Mouse (Mus musculus) liver, embryonic 12.5 days (tissue): ENCODE results near the gene St3gal5. TPM values are rescaled to one million over a fixed set of nuclear protein-coding genes. Genes with fewer than 3 reads are reported as not detected.

Experiments
- ATAC-seq: fragments of 200-750 bp; cut with Nextera tagmentation; 2 replicates; pipeline ENCODE4 v1.8.0; 2017; ENCODE audit warnings: moderate number of reproducible peaks, mild to moderate bottlenecking, moderate library complexity
- H3K27ac ChIP-seq: fragments of 300-500 bp; sonication (generic); 2 replicates; pipeline ENCODE4 v1.5.1; 2016; ENCODE audit warnings: mild to moderate bottlenecking
- H3K27me3 ChIP-seq: fragments of 300-500 bp; sonication (generic); replicated peaks from 2 replicates; pipeline ENCODE4 v1.6.1; 2016; ENCODE audit warnings: mild to moderate bottlenecking, moderate library complexity
- H3K36me3 ChIP-seq: fragments of 300-500 bp; sonication (generic); 2 replicates; pipeline ENCODE4 v1.6.1; 2016; ENCODE audit warnings: mild to moderate bottlenecking, moderate library complexity
- H3K4me1 ChIP-seq: fragments of 300-500 bp; sonication (generic); 2 replicates; pipeline ENCODE4 v1.6.1; 2016
- H3K4me2 ChIP-seq: fragments of 300-500 bp; sonication (generic); 2 replicates; pipeline ENCODE4 v1.6.1; 2016; ENCODE audit warnings: mild to moderate bottlenecking, moderate library complexity
- H3K4me3 ChIP-seq: fragments of 300-500 bp; sonication (generic); 2 replicates; pipeline ENCODE4 v1.5.1; 2016; ENCODE audit warnings: mild to moderate bottlenecking, moderate library complexity
- H3K9ac ChIP-seq: fragments of 300-500 bp; sonication (generic); 2 replicates; pipeline ENCODE4 v1.6.1; 2016; ENCODE audit warnings: mild to moderate bottlenecking, moderate library complexity
- H3K9me3 ChIP-seq: fragments of 300-500 bp; sonication (generic); replicated peaks from 2 replicates; pipeline ENCODE4 v1.6.1; 2016; ENCODE audit warnings: mild to moderate bottlenecking, moderate library complexity
- WGBS: fragments of 180-500 bp; shearing (Covaris S2); methylation state at CpG from one replicate; pipeline ENCODE4 v1.1.7; 2016; ENCODE audit not compliant: insufficient replicate concordance; 5-methylcytosine and 5-hydroxymethylcytosine counted together
- polyA plus RNA-seq: library from polyadenylated mRNA; unstranded; fragments of >200 nt; fragmentation: Nextera tagmentation; extraction: Ambion mirVana; gene quantifications from 2 replicates; pipeline ENCODE4 v1.2.1, GENCODE M21; 2016

St3gal5 gene
- polyA plus RNA-seq, 1 experiment from 2014 or later, result 166 TPM

GRCm38 (mm10) chr6:72155649-72156048 is 58.3 kb downstream of the St3gal5 start:
- no peaks in the 10 kb centered on the region for H3K9me3 ChIP-seq
- H3K4me3 ChIP-seq, result no peak overlapping the region
- 81% methylated on average over 8 of the region's 8 CpGs for WGBS
- H3K4me1 ChIP-seq, result 0 out of 2 replicates have a peak, but pooled peaks cover 6% of the 10 kb centered on the region
- H3K4me2 ChIP-seq, result no peak overlapping the region
- H3K27ac ChIP-seq, result no peak overlapping the region
- H3K27me3 ChIP-seq, result no peaks in the 10 kb centered on the region
- peaks cover 61% of the 10 kb centered on the region for H3K36me3 ChIP-seq
- H3K9ac ChIP-seq, result no peak overlapping the region
- no peak for ATAC-seq

GRCm38 (mm10) chr6:72158966-72159764 is 61.8 kb downstream of the St3gal5 start:
- H3K27ac ChIP-seq, result no peak overlapping the region
- peaks cover 8% of the 10 kb centered on the region; the same call in 1 of the 2 replicates for H3K27me3 ChIP-seq
- no peaks in the 10 kb centered on the region for H3K9me3 ChIP-seq
- H3K36me3 ChIP-seq, result peaks cover 26% of the 10 kb centered on the region
- no peak overlapping the region for H3K9ac ChIP-seq
- no peak for ATAC-seq
- 77% methylated on average over 8 of the region's 8 CpGs for WGBS
- H3K4me3 ChIP-seq, result no peak overlapping the region
- H3K4me2 ChIP-seq, result no peak overlapping the region
- 0 out of 2 replicates have a peak, but pooled peaks cover 17% of the 10 kb centered on the region for H3K4me1 ChIP-seq

GRCm38 (mm10) chr6:72159861-72160395 is 62.5 kb downstream of the St3gal5 start:
- no peak overlapping the region for H3K27ac ChIP-seq
- H3K9ac ChIP-seq, result no peak overlapping the region
- 64% methylated on average over 10 of the region's 10 CpGs for WGBS
- H3K27me3 ChIP-seq, result peaks cover 8% of the 10 kb centered on the region; the same call in 1 of the 2 replicates
- peaks cover 25% of the 10 kb centered on the region; the same call in 1 of the 2 replicates for H3K4me1 ChIP-seq
- H3K9me3 ChIP-seq, result no peaks in the 10 kb centered on the region
- ATAC-seq, result no peak
- H3K4me3 ChIP-seq, result no peak overlapping the region
- H3K4me2 ChIP-seq, result no peak overlapping the region
- H3K36me3 ChIP-seq, result peaks cover 18% of the 10 kb centered on the region

- Histone ChIP-seq H3K4me1 (peaks cover 27% of the 10 kb centered on the region; the same call in 1 of the 2 replicates), H3K36me3 (peaks cover 8% of the 10 kb centered on the region), H3K9ac (no peak overlapping the region), H3K4me3 (no peak overlapping the region), H3K4me2 (no peak overlapping the region), H3K27ac (no peak overlapping the region), H3K9me3 (no peaks in the 10 kb centered on the region), H3K27me3 (peaks cover 8% of the 10 kb centered on the region; the same call in 1 of the 2 replicates)
- ATAC-seq, result no peak
- 81% methylated on average over 3 of the region's 3 CpGs for WGBS
These were observed 63.6 kb downstream of the St3gal5 start for GRCm38 (mm10) chr6:72160991-72161390.

- H3K36me3 ChIP-seq, result no peaks in the 10 kb centered on the region
- H3K9ac ChIP-seq, result no peak overlapping the region
- ATAC-seq, result no peak
- H3K4me2 ChIP-seq, result peak overlapping the region; percentile 9
- no peak overlapping the region for H3K4me3 ChIP-seq
- H3K27me3 ChIP-seq, result peaks cover 8% of the 10 kb centered on the region; the same call in 1 of the 2 replicates
- H3K9me3 ChIP-seq, result no peaks in the 10 kb centered on the region
- H3K27ac ChIP-seq, result no peak overlapping the region
- peaks cover 27% of the 10 kb centered on the region; the same call in 1 of the 2 replicates for H3K4me1 ChIP-seq
- WGBS, result 52% methylated on average over 5 of the region's 5 CpGs
These were observed 64.4 kb downstream of the St3gal5 start for GRCm38 (mm10) chr6:72161751-72162150.

GRCm38 (mm10) chr6:72162155-72162890 is 64.9 kb downstream of the St3gal5 start:
- Histone ChIP-seq H3K4me1 (peaks cover 27% of the 10 kb centered on the region; the same call in 1 of the 2 replicates), H3K36me3 (no peaks in the 10 kb centered on the region), H3K27me3 (peaks cover 8% of the 10 kb centered on the region; the same call in 1 of the 2 replicates), H3K4me2 (peak overlapping the region; percentile 9), H3K4me3 (no peak overlapping the region), H3K27ac (no peak overlapping the region), H3K9me3 (no peaks in the 10 kb centered on the region), H3K9ac (no peak overlapping the region)
- WGBS, result 10% methylated on average over 19 of the region's 19 CpGs
- peak; percentile 61; the same call in 1 of the 2 replicates for ATAC-seq

- ATAC-seq, result peak; percentile 61
- Histone ChIP-seq H3K4me3 (no peak overlapping the region), H3K27me3 (peaks cover 8% of the 10 kb centered on the region; the same call in 1 of the 2 replicates), H3K9me3 (no peaks in the 10 kb centered on the region), H3K36me3 (no peaks in the 10 kb centered on the region), H3K4me1 (peaks cover 27% of the 10 kb centered on the region; the same call in 1 of the 2 replicates), H3K9ac (no peak overlapping the region), H3K27ac (peak overlapping the region; percentile 18; the same call in 1 of the 2 replicates), H3K4me2 (peak overlapping the region; percentile 23)
- 12% methylated on average over 20 of the region's 20 CpGs for WGBS
These were observed 67.2 kb downstream of the St3gal5 start for GRCm38 (mm10) chr6:72164321-72165275.

- ATAC-seq, result no peak
- Histone ChIP-seq H3K9ac (no peak overlapping the region), H3K4me1 (peaks cover 21% of the 10 kb centered on the region; the same call in 1 of the 2 replicates), H3K36me3 (no peaks in the 10 kb centered on the region), H3K9me3 (no peaks in the 10 kb centered on the region), H3K27ac (no peak overlapping the region), H3K27me3 (peaks cover 8% of the 10 kb centered on the region; the same call in 1 of the 2 replicates), H3K4me3 (no peak overlapping the region), H3K4me2 (no peak overlapping the region)
- 46% methylated on average over 2 of the region's 2 CpGs for WGBS
These were observed 68.5 kb downstream of the St3gal5 start for GRCm38 (mm10) chr6:72165907-72166306.

GRCm38 (mm10) chr6:72171391-72171790 is 74.0 kb downstream of the St3gal5 start:
- Histone ChIP-seq H3K27me3 (peaks cover 8% of the 10 kb centered on the region; the same call in 1 of the 2 replicates), H3K4me3 (no peak overlapping the region), H3K9ac (no peak overlapping the region), H3K36me3 (no peaks in the 10 kb centered on the region), H3K4me1 (no peaks in the 10 kb centered on the region), H3K9me3 (no peaks in the 10 kb centered on the region), H3K4me2 (no peak overlapping the region), H3K27ac (no peak overlapping the region)
- ATAC-seq, result no peak
- WGBS, result 81% methylated on average over 3 of the region's 3 CpGs

- no peak overlapping the region for H3K4me3 ChIP-seq
- no peaks in the 10 kb centered on the region for H3K9me3 ChIP-seq
- no peaks in the 10 kb centered on the region for H3K36me3 ChIP-seq
- no peak overlapping the region for H3K27ac ChIP-seq
- peaks cover 8% of the 10 kb centered on the region; the same call in 1 of the 2 replicates for H3K27me3 ChIP-seq
- H3K9ac ChIP-seq, result no peak overlapping the region
- WGBS, result 18% methylated on average over 1 of the region's 1 CpGs
- no peak overlapping the region for H3K4me2 ChIP-seq
- ATAC-seq, result no peak
- H3K4me1 ChIP-seq, result no peaks in the 10 kb centered on the region
These were observed 76.0 kb downstream of the St3gal5 start for GRCm38 (mm10) chr6:72173350-72173749.

- Histone ChIP-seq H3K4me1 (peaks cover 8% of the 10 kb centered on the region), H3K9me3 (no peaks in the 10 kb centered on the region), H3K27ac (no peak overlapping the region), H3K9ac (no peak overlapping the region), H3K27me3 (peaks cover 8% of the 10 kb centered on the region; the same call in 1 of the 2 replicates), H3K4me2 (no peak overlapping the region), H3K36me3 (no peaks in the 10 kb centered on the region), H3K4me3 (no peak overlapping the region)
- ATAC-seq, result no peak
- 47% methylated on average over 3 of the region's 3 CpGs for WGBS
These were observed 78.0 kb downstream of the St3gal5 start for GRCm38 (mm10) chr6:72175419-72175818.
